Mouse (Mus musculus): ENCODE measurements at regions not wholly inside any gene's neighbourhood (a gene's known extent, or its start where the extent isn't known, plus 50 kb on each side); places are given as distances from the start of the nearest gene placed in this dataset.

- Histone ChIP-seq H3K36me3 (replicated peaks; ENCODE audit: control insufficient read depth, insufficient read depth, low read depth, low read length) (no peaks in the 10 kb centered on the region), H3K9me3 (replicated peaks; ENCODE audit: control insufficient read depth, low read length) (no peaks in the 10 kb centered on the region), H3K4me1 (ENCODE audit: control insufficient read depth, insufficient read depth, low read length) (no peaks in the 10 kb centered on the region), H3K4me3 (ENCODE audit: low read depth, low read length) (no peak overlapping the region), H3K9ac (replicated peaks; ENCODE audit: low read length) (no peak overlapping the region), H3K4me2 (ENCODE audit: low read depth, low read length) (no peak overlapping the region), H3K27ac (replicated peaks; ENCODE audit: low read depth, low read length) (no peak overlapping the region), H3K27me3 (ENCODE audit: control insufficient read depth, insufficient read depth, low read length) (no peaks in the 10 kb centered on the region)
- WGBS = 94% methylated on average over 10 of the region's 10 CpGs
- no peak for DNase-seq (ENCODE audit: low spot score)
- ATAC-seq (replicated peaks; ENCODE audit: insufficient number of reproducible peaks, low FRiP score, low TSS enrichment, low read depth) = no peak
Observed at GRCm38 (mm10) chr16:76821261-76821660, 192.2 kb upstream of the Usp25 start.

DNA sequence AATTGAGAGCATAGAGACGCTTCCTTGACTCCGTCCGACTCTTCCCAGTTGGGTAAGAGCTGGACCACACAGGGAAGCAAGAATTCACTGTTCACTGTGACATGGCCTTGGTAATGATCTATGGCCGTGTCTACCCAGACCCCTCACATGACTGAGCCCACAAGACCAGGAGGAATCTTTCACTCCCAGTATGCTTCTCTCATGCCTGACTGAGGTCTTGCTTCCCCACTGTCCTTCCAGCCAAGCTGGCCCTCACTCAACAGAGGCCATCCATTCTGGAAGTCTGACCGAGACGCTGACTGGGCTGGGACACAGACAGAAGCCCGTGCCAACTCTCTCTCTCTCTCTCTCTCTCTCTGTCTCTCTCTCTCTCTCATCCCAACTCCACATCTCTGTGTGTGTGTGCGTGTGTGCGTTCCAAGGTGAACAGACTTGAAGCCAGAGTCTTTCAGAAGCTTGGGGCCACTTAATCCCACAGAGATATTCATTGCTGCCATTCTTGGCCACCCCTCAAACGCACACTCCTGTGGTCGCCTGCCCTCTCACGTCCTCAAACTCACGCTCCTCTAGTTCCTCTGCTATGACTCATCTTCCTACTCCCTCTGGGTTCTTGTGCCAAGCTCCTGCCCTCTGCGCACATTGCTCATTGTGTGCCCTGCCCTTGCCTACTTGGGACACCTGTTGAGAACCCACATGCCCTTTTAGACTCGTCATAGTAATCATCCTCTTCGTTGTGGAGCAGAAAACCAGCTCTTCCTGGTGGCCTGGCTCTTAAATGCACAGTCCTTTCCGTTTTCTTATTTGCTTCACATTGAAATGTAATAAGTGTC is 197.2 kb upstream of the Usp25 start:
- 84% methylated on average over 17 of the region's 17 CpGs for WGBS
- Histone ChIP-seq H3K36me3 (replicated peaks; ENCODE audit: control insufficient read depth, insufficient read depth, low read depth, low read length) (no peaks in the 10 kb centered on the region), H3K4me3 (ENCODE audit: low read depth, low read length) (no peak overlapping the region), H3K4me2 (ENCODE audit: low read depth, low read length) (no peak overlapping the region), H3K9me3 (replicated peaks; ENCODE audit: control insufficient read depth, low read length) (no peaks in the 10 kb centered on the region), H3K27ac (replicated peaks; ENCODE audit: low read depth, low read length) (no peak overlapping the region), H3K9ac (replicated peaks; ENCODE audit: low read length) (no peak overlapping the region), H3K27me3 (ENCODE audit: control insufficient read depth, insufficient read depth, low read length) (no peaks in the 10 kb centered on the region), H3K4me1 (ENCODE audit: control insufficient read depth, insufficient read depth, low read length) (no peaks in the 10 kb centered on the region)
- ATAC-seq (replicated peaks; ENCODE audit: insufficient number of reproducible peaks, low FRiP score, low TSS enrichment, low read depth) (no peak), DNase-seq (ENCODE audit: low spot score) (no peak)

DNA sequence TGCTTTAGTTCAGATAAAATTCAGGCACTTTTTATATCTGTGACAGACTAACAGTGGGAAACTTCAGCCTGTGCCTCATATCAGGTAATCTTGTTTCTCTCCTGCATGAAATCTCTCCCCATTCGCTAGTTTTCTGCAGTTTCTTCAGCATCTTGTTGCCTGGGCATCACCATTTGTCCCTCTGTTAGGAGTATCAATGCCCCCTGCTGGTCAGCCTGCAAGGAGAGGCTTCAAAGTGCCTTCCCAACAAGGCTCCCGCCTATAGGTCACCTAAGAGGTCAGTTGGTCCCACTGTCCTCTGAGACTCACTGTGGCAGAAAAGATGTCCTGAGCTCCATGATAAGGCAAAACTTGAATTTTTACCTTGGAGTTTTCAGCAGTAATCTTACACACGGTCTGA is 209.8 kb upstream of the Usp25 start:
- 30% methylated on average over 3 of the region's 3 CpGs for WGBS
- Histone ChIP-seq H3K27me3 (ENCODE audit: control insufficient read depth, insufficient read depth, low read length) (no peaks in the 10 kb centered on the region), H3K4me2 (ENCODE audit: low read depth, low read length) (no peak overlapping the region), H3K4me3 (ENCODE audit: low read depth, low read length) (no peak overlapping the region), H3K9ac (replicated peaks; ENCODE audit: low read length) (no peak overlapping the region), H3K27ac (replicated peaks; ENCODE audit: low read depth, low read length) (no peak overlapping the region), H3K9me3 (replicated peaks; ENCODE audit: control insufficient read depth, low read length) (no peaks in the 10 kb centered on the region), H3K36me3 (replicated peaks; ENCODE audit: control insufficient read depth, insufficient read depth, low read depth, low read length) (no peaks in the 10 kb centered on the region), H3K4me1 (ENCODE audit: control insufficient read depth, insufficient read depth, low read length) (no peaks in the 10 kb centered on the region)
- DNase-seq (ENCODE audit: low spot score) = peak; percentile 69
- no peak for ATAC-seq (replicated peaks; ENCODE audit: insufficient number of reproducible peaks, low FRiP score, low TSS enrichment, low read depth)

- H3K4me1 ChIP-seq (ENCODE audit: control insufficient read depth, insufficient read depth, low read length) = no peaks in the 10 kb centered on the region
- 71% methylated on average over 6 of the region's 6 CpGs for WGBS
- H3K9ac ChIP-seq (replicated peaks; ENCODE audit: low read length) = no peak overlapping the region
- H3K36me3 ChIP-seq (replicated peaks; ENCODE audit: control insufficient read depth, insufficient read depth, low read depth, low read length) = no peaks in the 10 kb centered on the region
- no peaks in the 10 kb centered on the region for H3K27me3 ChIP-seq (ENCODE audit: control insufficient read depth, insufficient read depth, low read length)
- H3K27ac ChIP-seq (replicated peaks; ENCODE audit: low read depth, low read length) = no peak overlapping the region
- ATAC-seq (replicated peaks; ENCODE audit: insufficient number of reproducible peaks, low FRiP score, low TSS enrichment, low read depth) = no peak
- no peak overlapping the region for H3K4me3 ChIP-seq (ENCODE audit: low read depth, low read length)
- H3K9me3 ChIP-seq (replicated peaks; ENCODE audit: control insufficient read depth, low read length) = no peaks in the 10 kb centered on the region
- no peak overlapping the region for H3K4me2 ChIP-seq (ENCODE audit: low read depth, low read length)
- peak; percentile 26 for DNase-seq (ENCODE audit: low spot score)
Observed at GRCm38 (mm10) chr16:76786405-76787155, 226.9 kb upstream of the Usp25 start.

DNA sequence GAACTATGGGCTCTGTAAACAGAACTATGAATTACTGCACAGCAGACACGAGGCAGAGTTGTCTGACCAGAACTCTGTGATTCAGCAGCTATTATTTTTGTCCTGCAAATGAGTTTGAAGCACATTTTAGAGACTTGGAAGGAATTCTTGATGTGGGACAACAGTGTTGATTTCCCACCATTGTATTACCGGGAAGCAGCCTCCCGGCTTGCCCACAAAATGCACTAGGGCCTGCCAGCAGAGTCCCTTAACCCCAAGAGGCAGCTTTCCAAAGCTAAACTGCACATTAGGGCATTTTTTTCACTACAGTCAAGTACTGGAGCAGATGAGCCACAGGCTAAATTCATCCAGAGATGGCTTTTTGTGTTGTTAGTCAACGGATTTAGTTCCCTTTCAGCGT is 230.8 kb upstream of the Usp25 start:
- Histone ChIP-seq H3K9me3 (replicated peaks; ENCODE audit: control insufficient read depth, low read length) (no peaks in the 10 kb centered on the region), H3K9ac (replicated peaks; ENCODE audit: low read length) (no peak overlapping the region), H3K4me1 (ENCODE audit: control insufficient read depth, insufficient read depth, low read length) (no peaks in the 10 kb centered on the region), H3K27me3 (ENCODE audit: control insufficient read depth, insufficient read depth, low read length) (no peaks in the 10 kb centered on the region), H3K27ac (replicated peaks; ENCODE audit: low read depth, low read length) (no peak overlapping the region), H3K36me3 (replicated peaks; ENCODE audit: control insufficient read depth, insufficient read depth, low read depth, low read length) (no peaks in the 10 kb centered on the region), H3K4me2 (ENCODE audit: low read depth, low read length) (no peak overlapping the region), H3K4me3 (ENCODE audit: low read depth, low read length) (no peak overlapping the region)
- DNase-seq (ENCODE audit: low spot score) (no peak), ATAC-seq (replicated peaks; ENCODE audit: insufficient number of reproducible peaks, low FRiP score, low TSS enrichment, low read depth) (no peak)
- 66% methylated on average over 5 of the region's 5 CpGs for WGBS

DNA sequence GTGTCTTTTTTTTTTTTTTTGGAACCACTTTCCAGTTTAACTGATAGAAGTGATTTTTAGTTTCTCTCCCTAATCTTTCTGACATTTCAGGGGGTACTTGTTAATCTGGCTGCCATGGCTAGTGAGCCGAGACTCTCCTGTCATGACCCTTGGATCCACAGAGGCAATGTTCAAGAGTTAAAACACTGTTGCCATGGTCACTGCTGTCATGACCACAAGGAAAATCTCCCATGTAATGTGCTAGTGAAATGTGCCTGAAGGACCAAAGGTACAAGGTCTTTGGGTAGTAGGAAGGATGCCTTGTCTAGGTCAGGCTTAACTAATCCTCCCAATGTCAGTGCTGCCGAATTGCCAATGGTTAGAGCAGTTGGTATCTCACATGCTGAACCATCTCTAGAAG is 237.7 kb upstream of the Usp25 start:
- H3K9ac ChIP-seq (replicated peaks; ENCODE audit: low read length) = no peak overlapping the region
- no peaks in the 10 kb centered on the region for H3K36me3 ChIP-seq (replicated peaks; ENCODE audit: control insufficient read depth, insufficient read depth, low read depth, low read length)
- H3K27me3 ChIP-seq (ENCODE audit: control insufficient read depth, insufficient read depth, low read length) = no peaks in the 10 kb centered on the region
- ATAC-seq (replicated peaks; ENCODE audit: insufficient number of reproducible peaks, low FRiP score, low TSS enrichment, low read depth) (no peak), DNase-seq (ENCODE audit: low spot score) (no peak)
- 72% methylated on average over 2 of the region's 2 CpGs for WGBS
- H3K9me3 ChIP-seq (replicated peaks; ENCODE audit: control insufficient read depth, low read length) = no peaks in the 10 kb centered on the region
- H3K27ac ChIP-seq (replicated peaks; ENCODE audit: low read depth, low read length) = no peak overlapping the region
- H3K4me2 ChIP-seq (ENCODE audit: low read depth, low read length) = no peak overlapping the region
- no peaks in the 10 kb centered on the region for H3K4me1 ChIP-seq (ENCODE audit: control insufficient read depth, insufficient read depth, low read length)
- H3K4me3 ChIP-seq (ENCODE audit: low read depth, low read length) = no peak overlapping the region

GRCm38 (mm10) chr16:76774032-76774431 is 239.5 kb upstream of the Usp25 start:
- no peak for DNase-seq (ENCODE audit: low spot score)
- H3K27ac ChIP-seq (replicated peaks; ENCODE audit: low read depth, low read length) = no peak overlapping the region
- H3K9ac ChIP-seq (replicated peaks; ENCODE audit: low read length) = no peak overlapping the region
- 78% methylated on average over 8 of the region's 8 CpGs for WGBS
- ATAC-seq (replicated peaks; ENCODE audit: insufficient number of reproducible peaks, low FRiP score, low TSS enrichment, low read depth) = no peak
- H3K27me3 ChIP-seq (ENCODE audit: control insufficient read depth, insufficient read depth, low read length) = no peaks in the 10 kb centered on the region
- H3K4me3 ChIP-seq (ENCODE audit: low read depth, low read length) = no peak overlapping the region
- no peak overlapping the region for H3K4me2 ChIP-seq (ENCODE audit: low read depth, low read length)
- no peaks in the 10 kb centered on the region for H3K4me1 ChIP-seq (ENCODE audit: control insufficient read depth, insufficient read depth, low read length)
- H3K36me3 ChIP-seq (replicated peaks; ENCODE audit: control insufficient read depth, insufficient read depth, low read depth, low read length) = no peaks in the 10 kb centered on the region
- no peaks in the 10 kb centered on the region for H3K9me3 ChIP-seq (replicated peaks; ENCODE audit: control insufficient read depth, low read length)

- Histone ChIP-seq H3K4me3 (ENCODE audit: low read depth, low read length) (no peak overlapping the region), H3K27me3 (ENCODE audit: control insufficient read depth, insufficient read depth, low read length) (no peaks in the 10 kb centered on the region), H3K36me3 (replicated peaks; ENCODE audit: control insufficient read depth, insufficient read depth, low read depth, low read length) (no peaks in the 10 kb centered on the region), H3K4me1 (ENCODE audit: control insufficient read depth, insufficient read depth, low read length) (no peaks in the 10 kb centered on the region), H3K4me2 (ENCODE audit: low read depth, low read length) (no peak overlapping the region), H3K9me3 (replicated peaks; ENCODE audit: control insufficient read depth, low read length) (no peaks in the 10 kb centered on the region), H3K27ac (replicated peaks; ENCODE audit: low read depth, low read length) (no peak overlapping the region), H3K9ac (replicated peaks; ENCODE audit: low read length) (no peak overlapping the region)
- DNase-seq (ENCODE audit: low spot score) (no peak), ATAC-seq (replicated peaks; ENCODE audit: insufficient number of reproducible peaks, low FRiP score, low TSS enrichment, low read depth) (no peak)
Observed at GRCm38 (mm10) chr16:76773466-76773865, 240.0 kb upstream of the Usp25 start.

All from embryonic facial prominence, embryonic 11.5 days (tissue).